In genomic region chr17:35048932-35049440, GRCm38 (mm10) we compare ENCODE assay signal across 9 mouse cellular contexts. TPM values are rescaled to one million over a fixed set of nuclear protein-coding genes. Genes with fewer than 3 reads are reported as not detected.
A peak's percentile ranks its signal among the peaks of the same experiment; 100 is the strongest.
DNase-seq lines count a peak whose midpoint lies in the region; ATAC-seq and TF ChIP-seq lines count a peak whose summit lies in the region.
"Had no signal": no experiment of that assay in that cellular context is flagged by ENCODE, and none has a peak within 500 bp of the region (broad histone marks: within the 10 kb centered on the region; RNA-seq: fewer than 3 reads in every experiment).

No protein-coding gene starts in this region.

- no peaks in the 10 kb centered on the region; the same call in 1 of the 2 replicates for H3K9me3 ChIP-seq in heart, embryonic 12.5 days (replicated peaks)
- no peaks in the 10 kb centered on the region for H3K9me3 ChIP-seq in forebrain, embryonic 12.5 days
- no peaks in the 10 kb centered on the region for H3K9me3 ChIP-seq in limb, embryonic 14.5 days (ENCODE audit: control insufficient read depth, low read length)

- ATAC-seq in heart, embryonic 12.5 days (ENCODE audit: insufficient number of reproducible peaks, low FRiP score): no peak
- ATAC-seq in forebrain, embryonic 12.5 days (ENCODE audit: low FRiP score): no peak
- no peak for ATAC-seq in limb, embryonic 14.5 days (ENCODE audit: low FRiP score, low read depth)

- TF ChIP-seq POLR2A in limb, embryonic 14.5 days (IDR thresholded peaks at IDR 0.05; ENCODE audit: borderline replicate concordance, extremely low read depth, insufficient read depth, insufficient read length): no peak
- TF ChIP-seq POLR2A in cerebellum, adult 2 months (IDR thresholded peaks at IDR 0.05; ENCODE audit: borderline replicate concordance, insufficient read depth, low read length): no peak

- H3K36me3 ChIP-seq in heart, embryonic 12.5 days: peaks cover 18% of the 10 kb centered on the region
- H3K36me3 ChIP-seq in forebrain, embryonic 12.5 days (replicated peaks): peaks cover 16% of the 10 kb centered on the region
- H3K36me3 ChIP-seq in limb, embryonic 14.5 days (ENCODE audit: control insufficient read depth, insufficient read depth, low read length): peaks cover 20% of the 10 kb centered on the region

- H3K4me2 ChIP-seq in heart, embryonic 12.5 days: peak overlapping the region; percentile 88
- H3K4me2 ChIP-seq in forebrain, embryonic 12.5 days: peak overlapping the region; percentile 78
- H3K4me2 ChIP-seq in limb, embryonic 14.5 days (replicated peaks; ENCODE audit: low read depth, low read length, severe bottlenecking): peak overlapping the region; percentile 91

- peak overlapping the region; percentile 94; the same call in 1 of the 2 replicates for H3K9ac ChIP-seq in heart, embryonic 12.5 days
- H3K9ac ChIP-seq in forebrain, embryonic 12.5 days: no peak overlapping the region
- no peak overlapping the region for H3K9ac ChIP-seq in limb, embryonic 14.5 days (ENCODE audit: low read depth, low read length, severe bottlenecking)

- no peak for TF ChIP-seq CTCF in cerebellum, adult 2 months (IDR thresholded peaks at IDR 0.05; ENCODE audit: borderline replicate concordance, insufficient read depth, low read depth, low read length)

- no peaks in the 10 kb centered on the region for H3K27me3 ChIP-seq in heart, embryonic 12.5 days (replicated peaks)
- no peaks in the 10 kb centered on the region for H3K27me3 ChIP-seq in forebrain, embryonic 12.5 days
- no peaks in the 10 kb centered on the region for H3K27me3 ChIP-seq in limb, embryonic 14.5 days (ENCODE audit: control insufficient read depth, insufficient read depth, low read length)
- H3K27me3 ChIP-seq in cerebellum, adult 2 months (ENCODE audit: control insufficient read depth, insufficient read depth, low read length): no peaks in the 10 kb centered on the region

- peaks cover 62% of the 10 kb centered on the region for H3K4me1 ChIP-seq in heart, embryonic 12.5 days (replicated peaks)
- peaks cover 65% of the 10 kb centered on the region for H3K4me1 ChIP-seq in forebrain, embryonic 12.5 days
- H3K4me1 ChIP-seq in limb, embryonic 14.5 days (ENCODE audit: control insufficient read depth, insufficient read depth, low read length): peaks cover 41% of the 10 kb centered on the region
- peaks cover 12% of the 10 kb centered on the region for H3K4me1 ChIP-seq in cerebellum, adult 2 months (ENCODE audit: control insufficient read depth, insufficient read depth, low read length)

- peak overlapping the region; percentile 75; the same call in 1 of the 2 replicates for H3K4me3 ChIP-seq in heart, embryonic 12.5 days
- H3K4me3 ChIP-seq in forebrain, embryonic 12.5 days (replicated peaks): no peak overlapping the region
- H3K4me3 ChIP-seq in limb, embryonic 14.5 days (replicated peaks; ENCODE audit: low read length): peak overlapping the region; percentile 63
- no peak overlapping the region for H3K4me3 ChIP-seq in cerebellum, adult 2 months (replicated peaks; ENCODE audit: insufficient read depth, low read depth, low read length)

- WGBS in heart, embryonic 12.5 days: 61% methylated on average over 5 of the region's 5 CpGs
- 81% methylated on average over 5 of the region's 5 CpGs for WGBS in forebrain, embryonic 12.5 days
- WGBS in limb, embryonic 14.5 days: 79% methylated on average over 5 of the region's 5 CpGs
- 89% methylated on average over 5 of the region's 5 CpGs for WGBS in cerebellum, adult 2 months

- H3K27ac ChIP-seq in heart, embryonic 12.5 days (ENCODE audit: poor library complexity, severe bottlenecking): peak overlapping the region; percentile 99
- H3K27ac ChIP-seq in forebrain, embryonic 12.5 days: peak overlapping the region; percentile 96
- H3K27ac ChIP-seq in limb, embryonic 14.5 days (replicated peaks; ENCODE audit: low read depth, low read length): peak overlapping the region; percentile 97
- H3K27ac ChIP-seq in cerebellum, adult 2 months (ENCODE audit: insufficient read depth, low read length): no peak overlapping the region

- DNase-seq in heart, adult 9 months (ENCODE audit: low spot score in 2 of 2): no peak
- peak; percentile 59 for DNase-seq in 416B (ENCODE audit: low read depth)
- no peak for DNase-seq in limb, embryonic 14.5 days (ENCODE audit: low spot score)
- no peak for DNase-seq in adrenal gland, postnatal 10 days
- no peak for DNase-seq in left cerebral cortex, adult 9 months (ENCODE audit: low spot score in 2 of 2)
- DNase-seq in cerebellum, adult 2 months: no peak

RNA-seq across cellular contexts. Expression of gene Clic1, which starts 0.8 kb away (rescaled TPM):
- 349 and 354 TPM in 2 replicates for polyA plus RNA-seq in heart, embryonic 12.5 days (2016; fragmentation: Nextera tagmentation; extraction: Ambion mirVana)
- 152 and 155 TPM in 2 replicates for polyA plus RNA-seq in forebrain, embryonic 12.5 days (2016; fragmentation: Nextera tagmentation; extraction: Ambion mirVana)
- 229 and 236 TPM in 2 replicates for polyA plus RNA-seq in limb, embryonic 14.5 days (2012; rRNA removed)
- polyA plus RNA-seq in limb, embryonic 14.5 days (2014; fragmentation: Nextera tagmentation; extraction: Ambion mirVana): 103 and 108 TPM in 2 replicates
- 100 to 1,000 TPM in 1 of 2 experiments, 10 to 100 TPM in 1; 95.6 to 105 TPM for total RNA-seq in adrenal gland, postnatal 10 days (2021)
- 41.2 and 42.9 TPM in 2 replicates for polyA plus RNA-seq in cerebellum, adult 2 months (2012; rRNA removed)

RNA-seq across cellular contexts. Expression of gene Msh5, which starts 2.4 kb away (rescaled TPM):
- polyA plus RNA-seq in heart, embryonic 12.5 days (2016; fragmentation: Nextera tagmentation; extraction: Ambion mirVana): 3.5 and 4.9 TPM in 2 replicates
- polyA plus RNA-seq in forebrain, embryonic 12.5 days (2016; fragmentation: Nextera tagmentation; extraction: Ambion mirVana): 5.3 and 5.6 TPM in 2 replicates
- 6.4 and 6.5 TPM in 2 replicates for polyA plus RNA-seq in limb, embryonic 14.5 days (2012; rRNA removed)
- 3.4 and 3.5 TPM in 2 replicates for polyA plus RNA-seq in limb, embryonic 14.5 days (2014; fragmentation: Nextera tagmentation; extraction: Ambion mirVana)
- 1 to 10 TPM; 2.3 to 5.0 TPM for total RNA-seq in adrenal gland, postnatal 10 days (2021)
- polyA plus RNA-seq in cerebellum, adult 2 months (2012; rRNA removed): 4.3 and 5.5 TPM in 2 replicates
- total RNA-seq: gastrocnemius, adult 8-10 months had no signal

RNA-seq across cellular contexts. Expression of gene Ddah2, which starts 9.8 kb away (rescaled TPM):
- 192 and 205 TPM in 2 replicates for polyA plus RNA-seq in heart, embryonic 12.5 days (2016; fragmentation: Nextera tagmentation; extraction: Ambion mirVana)
- 513 and 534 TPM in 2 replicates for polyA plus RNA-seq in forebrain, embryonic 12.5 days (2016; fragmentation: Nextera tagmentation; extraction: Ambion mirVana)
- polyA plus RNA-seq in limb, embryonic 14.5 days (2012; rRNA removed): 271 and 326 TPM in 2 replicates
- polyA plus RNA-seq in limb, embryonic 14.5 days (2014; fragmentation: Nextera tagmentation; extraction: Ambion mirVana): 358 and 403 TPM in 2 replicates
- total RNA-seq in adrenal gland, postnatal 10 days (2021): 10 to 100 TPM; 35.2 to 51.7 TPM
- polyA plus RNA-seq in cerebellum, adult 2 months (2012; rRNA removed): 59.5 and 63.3 TPM in 2 replicates

RNA-seq across cellular contexts. Expression of gene Ly6g6c, which starts 16.2 kb away (rescaled TPM):
- 0.27 TPM in 1 of 2 replicates, not detected in the other for polyA plus RNA-seq in heart, embryonic 12.5 days (2016; fragmentation: Nextera tagmentation; extraction: Ambion mirVana)
- not detected in 2 replicates for polyA plus RNA-seq in forebrain, embryonic 12.5 days (2016; fragmentation: Nextera tagmentation; extraction: Ambion mirVana)
- 3.4 and 5.5 TPM in 2 replicates for polyA plus RNA-seq in limb, embryonic 14.5 days (2012; rRNA removed)
- polyA plus RNA-seq in limb, embryonic 14.5 days (2014; fragmentation: Nextera tagmentation; extraction: Ambion mirVana): 10.4 and 22.3 TPM in 2 replicates
- total RNA-seq in adrenal gland, postnatal 10 days (2021): not detected
- polyA plus RNA-seq in cerebellum, adult 2 months (2012; rRNA removed): 0.11 and 0.15 TPM in 2 replicates
- total RNA-seq: gastrocnemius, adult 8-10 months had no signal

RNA-seq across cellular contexts. Expression of gene Mpig6b, which starts 17.0 kb away (rescaled TPM):
- polyA plus RNA-seq in heart, embryonic 12.5 days (2016; fragmentation: Nextera tagmentation; extraction: Ambion mirVana): 1.2 and 2.0 TPM in 2 replicates
- polyA plus RNA-seq in forebrain, embryonic 12.5 days (2016; fragmentation: Nextera tagmentation; extraction: Ambion mirVana): 0.40 and 0.54 TPM in 2 replicates
- polyA plus RNA-seq in limb, embryonic 14.5 days (2012; rRNA removed): 0.45 and 0.47 TPM in 2 replicates
- polyA plus RNA-seq in limb, embryonic 14.5 days (2014; fragmentation: Nextera tagmentation; extraction: Ambion mirVana): 0.64 and 1.3 TPM in 2 replicates
- total RNA-seq in adrenal gland, postnatal 10 days (2021): under 1 TPM; 0.24 to 0.30 TPM
- polyA plus RNA-seq in cerebellum, adult 2 months (2012; rRNA removed): 0.25 and 0.43 TPM in 2 replicates
- total RNA-seq: gastrocnemius, adult 8-10 months had no signal

Comparison
In these comparisons a context has a peak if more than half of its experiments do, and no peak if none do; other contexts are left out.
1. H3K4me3 ChIP-seq: peak in heart, embryonic 12.5 days (single experiment) and limb, embryonic 14.5 days (single experiment); none in forebrain, embryonic 12.5 days (single experiment) and cerebellum, adult 2 months (single experiment).
2. Peak in every context shown above with its lines, with median percentiles within 50 percentile points of each other: H3K4me2 ChIP-seq.